Mouse (Mus musculus): ENCODE results near the gene Defb18.
"Not testable (repeated sequence)": the region's sequence is repeated elsewhere in the genome, so short reads cannot be mapped to it uniquely, and the experiment has no call there.

Defb18 gene

GRCm38 (mm10) chr1:18237343-18237742 lies at the start of gene Defb18:
Defb18 (minus strand) TSS chr1:18237443.
- DNase-seq: no peak

DNA sequence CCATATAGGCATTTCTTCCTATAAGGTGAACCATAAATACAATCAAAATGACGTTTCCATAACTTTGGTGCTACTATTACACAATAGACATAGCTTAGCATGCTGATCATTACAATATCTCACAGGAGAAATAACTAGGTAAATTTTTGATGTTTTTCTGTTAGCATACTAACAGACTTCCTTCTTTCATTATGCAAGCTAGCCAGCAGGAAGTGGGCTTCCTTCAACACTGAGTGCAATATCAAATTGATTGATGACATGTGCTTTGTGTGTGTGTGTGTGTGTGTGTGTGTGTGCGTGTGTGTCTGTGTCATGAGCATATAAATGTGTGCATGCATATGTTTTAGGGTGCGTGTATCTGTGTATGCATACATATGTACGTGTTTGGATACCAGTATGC lies 33.9 kb upstream of the Defb18 start:
- DNase-seq: no peak

DNA sequence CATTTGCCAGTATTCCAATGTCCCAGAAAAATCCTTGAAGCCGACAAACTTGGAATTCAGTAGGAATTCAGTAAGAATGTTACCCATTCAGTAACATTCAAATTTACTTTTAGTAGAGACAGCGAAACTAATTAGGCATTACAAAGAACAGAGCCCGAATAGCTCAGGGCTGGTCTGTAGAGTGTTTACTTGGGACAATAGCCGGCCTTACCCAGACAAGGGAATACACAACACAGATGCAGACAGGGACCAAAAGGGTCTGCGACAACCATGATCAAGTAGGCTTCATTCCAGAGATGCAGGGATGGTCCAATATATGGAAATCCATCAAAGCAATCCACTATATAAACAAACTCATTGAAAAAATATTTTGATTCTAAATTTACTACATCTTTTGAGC lies 31.6 kb upstream of the Defb18 start:
- DNase-seq: no peak

GRCm38 (mm10) chr1:18265038-18265437 lies 27.8 kb upstream of the Defb18 start, which contains the start of gene Defb41:
Defb41 (minus strand) TSS chr1:18265138.
- no peak for DNase-seq

GRCm38 (mm10) chr1:18245801-18246580 lies 8.7 kb upstream of the Defb18 start:
- DNase-seq: not testable (repeated sequence)

DNA sequence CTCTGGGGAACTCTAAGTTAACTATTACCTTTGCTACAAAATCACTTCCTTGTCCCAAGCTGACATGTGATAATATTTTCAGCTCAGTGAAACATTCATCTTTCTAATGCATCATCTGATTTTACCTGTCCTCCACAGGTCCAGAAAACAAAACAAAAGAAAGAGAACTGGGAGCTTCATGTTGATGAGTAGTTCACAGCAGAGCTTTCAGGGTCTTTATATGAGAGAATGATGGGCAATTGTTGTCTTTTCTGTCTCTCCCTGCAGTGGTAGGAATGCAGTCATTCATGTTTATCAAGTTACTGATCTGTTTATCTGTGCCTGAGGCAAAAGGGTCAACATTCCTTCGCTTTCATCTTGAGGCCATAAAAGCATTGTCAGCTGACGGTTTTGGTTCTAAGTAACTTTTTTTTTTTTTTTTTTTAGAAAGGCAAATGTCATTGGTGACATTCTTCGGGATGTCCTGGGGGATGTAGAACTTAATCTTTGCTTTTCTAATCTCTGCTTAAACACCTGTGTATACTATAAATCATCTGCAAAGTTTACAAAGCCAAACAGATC lies 13.8 kb downstream of the Defb18 start:
- no peak for DNase-seq

- DNase-seq: no peak
Measured at GRCm38 (mm10) chr1:18191719-18192118, 45.5 kb downstream of the Defb18 start.

DNA sequence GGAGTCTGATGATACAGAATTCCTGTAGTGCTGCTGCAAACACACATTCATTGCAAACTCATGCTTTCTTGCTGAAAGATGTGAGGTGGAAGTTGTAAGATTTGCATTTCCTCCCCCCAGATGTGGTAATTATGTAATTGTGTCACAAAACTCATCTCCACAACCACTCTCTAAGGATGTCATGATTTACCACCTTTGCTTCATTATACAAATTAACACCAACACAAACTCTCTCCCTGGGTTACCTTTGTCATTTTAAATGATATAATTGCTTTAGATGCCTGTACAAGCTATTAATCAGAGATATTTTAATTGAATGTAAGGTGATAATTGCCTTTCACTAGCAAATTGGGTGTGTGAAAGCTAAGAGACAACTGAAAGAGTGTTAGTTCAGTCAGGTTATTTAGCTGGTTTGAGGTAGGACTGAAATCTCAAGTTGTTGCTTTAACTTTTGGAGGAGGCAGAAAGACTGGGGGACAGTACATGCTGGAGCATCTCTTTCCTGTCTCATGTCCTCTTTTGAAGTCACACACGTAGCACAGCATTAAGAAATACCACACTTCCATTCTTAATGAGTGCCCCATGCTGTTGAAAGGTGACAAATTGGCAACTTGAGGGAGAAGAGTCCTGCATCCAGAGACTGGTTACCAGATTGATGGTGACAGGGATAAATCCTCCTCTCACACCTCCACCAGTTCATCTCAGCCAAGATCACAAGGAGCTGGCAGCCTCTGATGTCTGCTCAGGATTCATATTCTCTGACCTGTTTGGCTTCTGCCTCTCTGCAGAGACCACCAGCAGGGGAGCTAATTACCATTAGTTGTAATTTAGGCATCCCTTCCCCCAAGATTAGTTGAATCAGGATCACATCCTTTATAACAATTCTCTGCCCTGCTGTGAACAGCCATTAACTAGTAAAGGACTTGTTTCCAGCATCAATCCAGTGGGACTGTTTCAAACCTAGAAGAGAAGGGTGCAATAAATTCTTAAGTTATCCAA lies 46.2 kb downstream of the Defb18 start:
- DNase-seq: no peak
